Mouse (Mus musculus) midbrain, postnatal 0 days (tissue): ENCODE results near the gene Ap3b1. TPM values are rescaled to one million over a fixed set of nuclear protein-coding genes. Genes with fewer than 3 reads are reported as not detected.
A peak's percentile ranks its signal among the peaks of the same experiment; 100 is the strongest.

Experiments used
- ATAC-seq: fragments of 200-750 bp; cut with Nextera tagmentation; 2 replicates; pipeline ENCODE4 v1.8.0; 2017; ENCODE audit warnings: moderate number of reproducible peaks, mild to moderate bottlenecking, moderate TSS enrichment, moderate library complexity; ENCODE audit not compliant: low FRiP score
- DNase-seq: peaks from one replicate; pipeline ENCODE4 v3.0.0-alpha.2; 2015; ENCODE audit warnings: low spot score
- H3K27ac ChIP-seq: fragments of 300-500 bp; sonication (generic); 2 replicates; pipeline ENCODE4 v1.5.1; 2014; ENCODE audit warnings: low read depth, mild to moderate bottlenecking, low read length, mixed read lengths
- H3K27me3 ChIP-seq: fragments of 300-500 bp; sonication (generic); 2 replicates; pipeline ENCODE4 v1.6.1; 2014; ENCODE audit warnings: low read length, control low read depth, mixed read lengths; ENCODE audit not compliant: insufficient read depth
- H3K36me3 ChIP-seq: fragments of 300-500 bp; sonication (generic); 2 replicates; pipeline ENCODE4 v1.6.1; 2014; ENCODE audit warnings: low read length, control low read depth, mixed read lengths; ENCODE audit not compliant: insufficient read depth
- H3K4me1 ChIP-seq: fragments of 300-500 bp; sonication (generic); 2 replicates; pipeline ENCODE4 v1.6.1; 2014; ENCODE audit warnings: mild to moderate bottlenecking, control low read depth, antibody characterized with exemption, low read length, mixed read lengths; ENCODE audit not compliant: insufficient read depth
- H3K4me2 ChIP-seq: fragments of 300-500 bp; sonication (generic); 2 replicates; pipeline ENCODE4 v1.6.1; 2014; ENCODE audit warnings: low read depth, mild to moderate bottlenecking, low read length, mixed read lengths; ENCODE audit not compliant: poor library complexity, severe bottlenecking
- H3K4me3 ChIP-seq: fragments of 300-500 bp; sonication (generic); 2 replicates; pipeline ENCODE4 v1.5.1; 2014; ENCODE audit warnings: low read depth, mild to moderate bottlenecking, low read length, moderate library complexity
- H3K9ac ChIP-seq: fragments of 300-500 bp; sonication (generic); replicated peaks from 2 replicates; pipeline ENCODE4 v1.6.1; 2014; ENCODE audit warnings: mild to moderate bottlenecking, low read length, moderate library complexity, mixed read lengths; ENCODE audit not compliant: poor library complexity, severe bottlenecking
- H3K9me3 ChIP-seq: fragments of 300-500 bp; sonication (generic); 2 replicates; pipeline ENCODE4 v1.6.1; 2016; ENCODE audit warnings: low read length, control low read depth
- CTCF ChIP-seq: IDR thresholded peaks from 2 replicates; pipeline ENCODE4 v1.5.1; 2016; ENCODE audit warnings: antibody characterized with exemption, mild to moderate bottlenecking
- WGBS: fragments of 180-500 bp; shearing (Covaris S2); extraction: QIAGEN DNeasy Blood & Tissue Kit; methylation state at CpG from one replicate; pipeline ENCODE4 v1.1.7; 2014; 5-methylcytosine and 5-hydroxymethylcytosine counted together
- polyA plus RNA-seq: library from polyadenylated mRNA; unstranded; fragments of >200 nt; fragmentation: Nextera tagmentation; extraction: Ambion mirVana; gene quantifications from 2 replicates; pipeline ENCODE4 v1.2.1, GENCODE M21; 2015
- total RNA-seq: library from RNA; depleted of rRNA; stranded (reverse); fragments of >200 nt; gene quantifications from 2 replicates; pipeline ENCODE4 v1.2.3, GENCODE M21; 2014

Gene Ap3b1
- total and polyA plus RNA-seq, 2 experiments from 2014 or later = 21.1 to 21.5 TPM

GRCm38 (mm10) chr13:94429567-94429966 is 70.8 kb downstream of the Ap3b1 start:
- DNase-seq (no peak), ATAC-seq (no peak)
- no peaks in the 10 kb centered on the region for H3K36me3 ChIP-seq
- no peaks in the 10 kb centered on the region for H3K27me3 ChIP-seq
- no peaks in the 10 kb centered on the region for H3K4me1 ChIP-seq
- no peaks in the 10 kb centered on the region for H3K9me3 ChIP-seq
- H3K9ac ChIP-seq = no peak overlapping the region
- TF ChIP-seq CTCF = no peak
- WGBS = 98% methylated on average over 2 of the region's 2 CpGs
- no peak overlapping the region for H3K4me3 ChIP-seq
- H3K4me2 ChIP-seq = no peak overlapping the region
- H3K27ac ChIP-seq = no peak overlapping the region

DNA sequence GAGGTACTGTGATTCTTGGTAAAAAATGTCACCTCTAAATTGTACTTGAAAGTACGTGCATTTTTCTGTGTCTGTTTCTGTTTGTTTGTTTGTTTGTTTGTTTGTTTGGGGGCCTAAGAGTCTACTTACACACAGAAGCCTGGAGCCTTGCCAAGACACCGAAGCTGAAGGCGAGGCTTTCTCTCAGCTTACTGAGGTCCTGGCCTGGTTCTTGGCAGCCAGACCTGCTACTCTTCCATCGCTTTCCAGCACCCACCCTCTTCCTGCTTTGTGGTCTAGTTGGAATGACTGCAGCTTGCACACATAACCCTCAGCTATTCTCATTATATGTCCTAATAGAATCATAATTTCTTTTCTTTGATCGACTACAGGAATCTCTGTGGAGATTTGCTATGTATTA is 80.6 kb downstream of the Ap3b1 start:
- H3K9me3 ChIP-seq = no peaks in the 10 kb centered on the region
- no peak overlapping the region for H3K9ac ChIP-seq
- DNase-seq (peak; percentile 60), ATAC-seq (no peak)
- no peak overlapping the region for H3K4me2 ChIP-seq
- H3K27ac ChIP-seq = no peak overlapping the region
- 74% methylated on average over 5 of the region's 5 CpGs for WGBS
- H3K36me3 ChIP-seq = 0 out of 2 replicates have a peak, but pooled peaks cover 7% of the 10 kb centered on the region
- no peaks in the 10 kb centered on the region for H3K27me3 ChIP-seq
- no peak overlapping the region for H3K4me3 ChIP-seq
- TF ChIP-seq CTCF = no peak
- H3K4me1 ChIP-seq = no peaks in the 10 kb centered on the region

- Histone ChIP-seq H3K4me1 (no peaks in the 10 kb centered on the region), H3K36me3 (0 out of 2 replicates have a peak, but pooled peaks cover 7% of the 10 kb centered on the region), H3K9me3 (no peaks in the 10 kb centered on the region), H3K27ac (no peak overlapping the region), H3K9ac (no peak overlapping the region), H3K27me3 (no peaks in the 10 kb centered on the region), H3K4me3 (no peak overlapping the region), H3K4me2 (no peak overlapping the region)
- no peak for TF ChIP-seq CTCF
- WGBS = 78% methylated on average over 4 of the region's 4 CpGs
- no peak for DNase-seq
- ATAC-seq = no peak
Measured at GRCm38 (mm10) chr13:94441199-94441598, 82.4 kb downstream of the Ap3b1 start.

DNA sequence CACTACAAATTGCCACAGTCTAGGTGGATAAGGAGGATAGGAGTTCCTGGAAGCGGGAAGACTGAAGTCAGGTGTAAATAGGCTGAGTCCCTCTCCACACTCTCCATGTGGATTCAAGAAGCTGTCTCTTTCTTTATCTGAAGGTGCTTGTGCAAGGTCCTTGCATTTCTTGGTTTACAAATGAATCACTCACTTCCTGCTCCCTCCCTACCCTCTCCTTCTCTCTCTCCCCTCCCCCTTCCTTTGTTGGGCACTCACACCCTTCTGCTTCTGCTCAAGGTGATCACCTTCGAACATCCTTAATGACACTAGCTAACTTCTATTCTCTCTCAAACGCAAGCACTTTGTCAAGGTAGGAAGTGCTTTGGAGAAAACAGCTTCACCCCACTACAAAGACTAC is 84.7 kb downstream of the Ap3b1 start:
- Histone ChIP-seq H3K36me3 (0 out of 2 replicates have a peak, but pooled peaks cover 7% of the 10 kb centered on the region), H3K4me1 (no peaks in the 10 kb centered on the region), H3K9ac (no peak overlapping the region), H3K27me3 (no peaks in the 10 kb centered on the region), H3K4me2 (no peak overlapping the region), H3K4me3 (no peak overlapping the region), H3K9me3 (no peaks in the 10 kb centered on the region), H3K27ac (no peak overlapping the region)
- no peak for DNase-seq
- WGBS = 88% methylated on average over 3 of the region's 3 CpGs
- no peak for TF ChIP-seq CTCF
- ATAC-seq = no peak

DNA sequence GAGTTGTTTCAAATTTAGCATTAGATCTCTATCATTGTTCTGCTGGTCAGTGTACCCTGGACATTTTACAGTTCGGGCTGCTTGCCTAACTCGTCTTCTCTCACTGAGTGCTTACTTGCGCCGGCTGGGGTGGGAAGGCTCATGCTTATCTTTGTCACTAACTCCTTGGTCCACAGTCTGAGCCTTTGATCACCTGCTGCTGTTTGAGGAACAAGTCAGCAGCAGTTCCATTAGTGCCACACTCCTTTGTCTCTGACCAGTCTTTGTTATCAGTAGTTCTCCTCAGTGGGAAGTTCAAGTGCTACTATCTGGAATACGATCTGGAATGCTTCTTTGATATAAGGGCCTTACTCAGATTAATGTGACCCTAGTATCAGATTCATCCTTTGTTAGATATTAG is 86.3 kb downstream of the Ap3b1 start:
- no peak for TF ChIP-seq CTCF
- H3K9me3 ChIP-seq = no peaks in the 10 kb centered on the region
- no peaks in the 10 kb centered on the region for H3K4me1 ChIP-seq
- 0 out of 2 replicates have a peak, but pooled peaks cover 7% of the 10 kb centered on the region for H3K36me3 ChIP-seq
- ATAC-seq (no peak), DNase-seq (no peak)
- H3K27ac ChIP-seq = no peak overlapping the region
- H3K27me3 ChIP-seq = no peaks in the 10 kb centered on the region
- WGBS = 91% methylated on average over 5 of the region's 5 CpGs
- no peak overlapping the region for H3K4me3 ChIP-seq
- H3K9ac ChIP-seq = no peak overlapping the region
- no peak overlapping the region for H3K4me2 ChIP-seq

DNA sequence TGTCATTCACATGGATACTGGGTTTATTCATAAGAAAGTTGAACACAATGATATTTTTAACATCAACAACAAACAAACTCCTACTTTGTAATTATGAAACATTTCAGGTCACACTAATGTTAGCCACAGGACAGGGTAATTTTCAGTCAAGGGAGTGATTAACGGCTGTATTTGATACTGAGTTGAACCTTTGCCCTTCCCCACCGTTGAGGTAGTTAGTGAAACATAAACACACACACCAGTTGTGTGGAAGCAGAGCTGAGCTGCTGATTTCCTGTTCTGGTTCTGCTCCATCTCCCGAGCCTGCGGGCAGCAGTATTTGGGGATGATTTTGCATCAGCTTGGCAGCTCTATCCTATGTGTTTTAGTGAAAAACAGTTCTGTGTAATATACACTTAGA is 88.2 kb downstream of the Ap3b1 start:
- Histone ChIP-seq H3K9ac (no peak overlapping the region), H3K4me2 (no peak overlapping the region), H3K27me3 (no peaks in the 10 kb centered on the region), H3K27ac (no peak overlapping the region), H3K4me1 (no peaks in the 10 kb centered on the region), H3K36me3 (peaks cover 3% of the 10 kb centered on the region; the same call in 1 of the 2 replicates), H3K9me3 (no peaks in the 10 kb centered on the region), H3K4me3 (no peak overlapping the region)
- TF ChIP-seq CTCF = no peak
- WGBS = 90% methylated on average over 4 of the region's 4 CpGs
- ATAC-seq (no peak), DNase-seq (no peak)
